Mouse (Mus musculus) embryonic fibroblast, embryonic 13.5 days (primary cell): ENCODE results near the gene Tmie.

ENCODE experiments used
- CTCF ChIP-seq: IDR thresholded peaks from 2 replicates; pipeline ENCODE4 v1.5.1; 2011; ENCODE audit warnings: mild to moderate bottlenecking, control low read depth, low read length, moderate library complexity, borderline replicate concordance; ENCODE audit not compliant: insufficient read depth
- POLR2A ChIP-seq: IDR thresholded peaks from 2 replicates; pipeline ENCODE4 v1.6.1; 2011; ENCODE audit warnings: low read depth, mild to moderate bottlenecking, control low read depth, low read length, moderate library complexity

GRCm38 (mm10) chr9:110893429-110893828 lies 13.5 kb upstream of the Tmie start:
- TF ChIP-seq CTCF (no peak), POLR2A (no peak)
